Mouse (Mus musculus) T-helper 1 cell (primary cell): ENCODE data around the gene Dhrs4.

Source experiments
- in situ Hi-C: fragments of 300-600 bp; cut with MboI, MseI; formaldehyde crosslinking; loops from one replicate; pipeline ENCODE4 v1.15.1; 2025; ENCODE audit warnings: high pct_unique_total_duplicates

Dhrs4 gene

GRCm38 (mm10) chr14:55484430-55485085, 6.0 kb downstream of the Dhrs4 start:
- in situ Hi-C loops: no loop called here

- in situ Hi-C loops: no loop called here
Measured at GRCm38 (mm10) chr14:55486836-55487235, 8.3 kb downstream of the Dhrs4 start.

- in situ Hi-C loops: no loop called here
Measured at GRCm38 (mm10) chr14:55490361-55491201, 12.0 kb downstream of the Dhrs4 start, which contains the start of gene Carmil3. TSS of gene Carmil3 (plus strand) at chr14:55490651.

- in situ Hi-C loops: no loop called here
Measured at GRCm38 (mm10) chr14:55491291-55491833, 12.8 kb downstream of the Dhrs4 start.

- in situ Hi-C loops: no loop called here
Measured at GRCm38 (mm10) chr14:55492103-55492502, 13.5 kb downstream of the Dhrs4 start.

- in situ Hi-C loops: loop anchor here (5.0 kb wide), 1 partner anchor 37 kb away; no protein-coding TSS in a partner anchor
Measured at GRCm38 (mm10) chr14:55495509-55496240, 17.1 kb downstream of the Dhrs4 start.

- in situ Hi-C loops: loop anchor here (5.0 kb wide), 1 partner anchor 35 kb away; no protein-coding TSS in a partner anchor
Measured at GRCm38 (mm10) chr14:55496761-55497448, 18.3 kb downstream of the Dhrs4 start.

- in situ Hi-C loops: loop anchor here (5.0 kb wide), 1 partner anchor 35 kb away; no protein-coding TSS in a partner anchor
Measured at GRCm38 (mm10) chr14:55497449-55497821, 18.9 kb downstream of the Dhrs4 start.

- in situ Hi-C loops: no loop called here
Measured at GRCm38 (mm10) chr14:55505612-55506011, 27.1 kb downstream of the Dhrs4 start.

GRCm38 (mm10) chr14:55507801-55508200, 29.2 kb downstream of the Dhrs4 start:
- in situ Hi-C loops: no loop called here

GRCm38 (mm10) chr14:55509540-55509939, 31.0 kb downstream of the Dhrs4 start:
- in situ Hi-C loops: no loop called here

- in situ Hi-C loops: no loop called here
Measured at GRCm38 (mm10) chr14:55510125-55510731, 31.7 kb downstream of the Dhrs4 start, which contains the start of gene Cpne6. TSS of gene Cpne6 (plus strand) at chr14:55510445.

- in situ Hi-C loops: no loop called here
Measured at GRCm38 (mm10) chr14:55511037-55511436, 32.5 kb downstream of the Dhrs4 start.

- in situ Hi-C loops: no loop called here
Measured at GRCm38 (mm10) chr14:55513927-55514326, 35.4 kb downstream of the Dhrs4 start.

GRCm38 (mm10) chr14:55515846-55516245, 37.3 kb downstream of the Dhrs4 start:
- in situ Hi-C loops: no loop called here

GRCm38 (mm10) chr14:55518897-55519296, 40.3 kb downstream of the Dhrs4 start:
- in situ Hi-C loops: no loop called here

GRCm38 (mm10) chr14:55519604-55520003, 41.0 kb downstream of the Dhrs4 start:
- in situ Hi-C loops: no loop called here

GRCm38 (mm10) chr14:55520451-55521361, 42.1 kb downstream of the Dhrs4 start:
- in situ Hi-C loops: no loop called here

GRCm38 (mm10) chr14:55524062-55524461, 45.5 kb downstream of the Dhrs4 start:
- in situ Hi-C loops: no loop called here

- in situ Hi-C loops: no loop called here
Measured at GRCm38 (mm10) chr14:55524785-55525184, 46.2 kb downstream of the Dhrs4 start, which contains the start of gene Nrl. TSS of gene Nrl (minus strand) at chr14:55524981.
